Mouse (Mus musculus) lung, adult 2 months (tissue): ENCODE results near the gene Slc12a8.

Source experiments
- CTCF ChIP-seq: fragments of 200-500 bp; IDR thresholded peaks from 2 replicates; pipeline ENCODE4 v1.5.1; 2011; ENCODE audit warnings: mild to moderate bottlenecking, low read length, control low read depth; ENCODE audit not compliant: insufficient read depth
- POLR2A ChIP-seq: fragments of 200-500 bp; IDR thresholded peaks from 2 replicates; pipeline ENCODE4 v1.6.1; 2011; ENCODE audit warnings: low read depth, mild to moderate bottlenecking, control low read depth, low read length, borderline replicate concordance; ENCODE audit errors: extremely low read depth

GRCm38 (mm10) chr16:33573703-33574102 lies 56.6 kb downstream of the Slc12a8 start:
- TF ChIP-seq CTCF (no peak), POLR2A (no peak)
